Mouse (Mus musculus): Measurements from ENCODE around the gene Arid3c. TPM values are rescaled to one million over a fixed set of nuclear protein-coding genes. Genes with fewer than 3 reads are reported as not detected.
"Not testable (repeated sequence)": the region's sequence is repeated elsewhere in the genome, so short reads cannot be mapped to it uniquely, and the experiment has no call there.

Arid3c gene
- polyA plus RNA-seq, 1 experiment from 2014 or later = 0.15 TPM

DNA sequence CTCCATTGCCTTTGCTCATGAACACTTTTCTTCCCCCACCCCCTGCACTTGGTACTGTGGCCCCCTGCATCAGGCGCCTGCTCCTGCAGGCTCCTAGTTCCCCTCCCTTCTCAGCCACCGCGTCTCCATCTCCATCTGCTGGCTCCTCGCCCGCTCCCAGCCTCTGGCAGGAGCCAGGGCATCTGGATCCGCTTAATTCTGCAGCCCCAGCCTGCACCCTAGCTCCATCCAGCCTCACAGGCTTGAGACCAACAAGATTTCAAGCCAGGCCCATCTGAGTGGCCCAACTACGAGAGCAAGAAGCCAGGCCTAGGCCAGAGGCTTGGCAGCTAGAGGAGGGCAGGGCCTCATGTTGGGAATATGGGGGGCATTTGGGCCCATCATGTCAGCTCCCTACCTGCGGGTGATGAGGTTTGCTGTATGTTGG, 31.8 kb upstream of the Arid3c start:
- not testable (repeated sequence) for H3K27me3 ChIP-seq (replicated peaks; ENCODE audit: control insufficient read depth, insufficient read depth, low read length); H3K9me3 ChIP-seq (ENCODE audit: control insufficient read depth, low read length)
- H3K4me3 ChIP-seq (ENCODE audit: low read depth, low read length) = peak overlapping the region; percentile 52
- peak overlapping the region; percentile 63 for H3K9ac ChIP-seq (ENCODE audit: low read depth, low read length)
- H3K27ac ChIP-seq (replicated peaks; ENCODE audit: low read depth, low read length) = peak overlapping the region; percentile 97
- WGBS = 25% methylated on average over 8 of the region's 8 CpGs
- peaks cover 16% of the 10 kb centered on the region for H3K4me1 ChIP-seq (ENCODE audit: control insufficient read depth, insufficient read depth, low read length)
- H3K4me2 ChIP-seq (ENCODE audit: low read depth, low read length) = peak overlapping the region; percentile 69
- ATAC-seq (ENCODE audit: low read depth) (peak; percentile 75), DNase-seq (ENCODE audit: low spot score) (peak; percentile 93)
- peaks cover 16% of the 10 kb centered on the region for H3K36me3 ChIP-seq (ENCODE audit: control insufficient read depth, insufficient read depth, low read length)

DNA sequence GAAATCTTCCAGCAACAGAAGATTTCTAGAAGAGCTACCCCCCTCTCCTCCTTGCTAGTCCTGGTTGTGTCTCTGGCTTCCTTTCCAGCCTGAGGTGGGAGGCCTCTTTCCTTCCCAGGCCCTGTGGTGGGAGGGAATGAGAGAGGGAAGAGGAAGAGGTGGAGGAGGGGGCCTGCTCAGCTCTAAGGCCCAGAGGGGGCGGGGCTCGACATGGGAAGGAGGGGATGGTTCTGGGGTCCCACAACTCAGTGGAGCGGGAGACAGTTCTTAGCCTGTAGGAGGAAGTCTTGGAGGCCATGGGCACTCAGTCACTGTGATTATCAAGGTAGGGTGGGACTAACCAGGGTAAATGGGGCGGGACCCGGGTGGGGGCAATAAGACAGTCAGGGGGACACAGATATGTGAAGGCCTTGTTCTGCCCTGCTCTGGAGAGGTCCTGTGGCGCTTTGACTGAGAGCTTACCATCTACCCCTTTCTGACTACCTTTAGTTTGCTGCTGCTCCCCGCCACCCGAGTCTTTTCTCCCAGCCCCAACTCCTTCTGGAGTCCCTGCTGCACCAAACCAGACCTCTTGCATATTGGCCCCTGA, 31.3 kb upstream of the Arid3c start:
- Histone ChIP-seq H3K27me3 (replicated peaks; ENCODE audit: control insufficient read depth, insufficient read depth, low read length) (no peaks in the 10 kb centered on the region), H3K9me3 (ENCODE audit: control insufficient read depth, low read length) (no peaks in the 10 kb centered on the region), H3K4me2 (ENCODE audit: low read depth, low read length) (peak overlapping the region; percentile 69), H3K4me3 (ENCODE audit: low read depth, low read length) (peak overlapping the region; percentile 52), H3K4me1 (ENCODE audit: control insufficient read depth, insufficient read depth, low read length) (peaks cover 16% of the 10 kb centered on the region), H3K27ac (replicated peaks; ENCODE audit: low read depth, low read length) (peak overlapping the region; percentile 97), H3K9ac (ENCODE audit: low read depth, low read length) (peak overlapping the region; percentile 63), H3K36me3 (ENCODE audit: control insufficient read depth, insufficient read depth, low read length) (peaks cover 17% of the 10 kb centered on the region)
- WGBS = 22% methylated on average over 6 of the region's 8 CpGs
- ATAC-seq (ENCODE audit: low read depth) (peak; percentile 79), DNase-seq (ENCODE audit: low spot score) (peak; percentile 93)

DNA sequence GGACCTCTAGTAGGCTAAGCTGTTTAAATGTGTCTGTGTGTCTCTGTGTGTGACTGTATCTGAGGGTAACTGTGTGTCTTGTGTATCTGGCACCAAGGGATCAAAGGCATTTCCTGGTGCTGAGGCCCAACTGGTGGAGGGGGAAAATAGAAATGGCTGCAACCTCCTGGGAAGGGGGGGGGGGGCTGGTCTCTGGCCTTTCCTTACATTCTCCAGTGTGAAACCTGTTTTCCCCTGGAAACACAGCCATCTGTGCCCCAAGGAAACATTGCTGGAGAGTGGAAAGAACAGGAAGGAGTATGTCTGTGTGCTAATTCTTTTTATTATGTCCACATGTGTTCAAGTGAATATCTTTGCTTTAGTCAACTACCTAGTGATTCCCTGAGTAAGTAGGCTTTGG, 30.7 kb upstream of the Arid3c start:
- H3K9me3 ChIP-seq (ENCODE audit: control insufficient read depth, low read length) = no peaks in the 10 kb centered on the region
- peaks cover 18% of the 10 kb centered on the region for H3K36me3 ChIP-seq (ENCODE audit: control insufficient read depth, insufficient read depth, low read length)
- H3K4me1 ChIP-seq (ENCODE audit: control insufficient read depth, insufficient read depth, low read length) = peaks cover 16% of the 10 kb centered on the region
- peak overlapping the region; percentile 97 for H3K27ac ChIP-seq (replicated peaks; ENCODE audit: low read depth, low read length)
- H3K27me3 ChIP-seq (replicated peaks; ENCODE audit: control insufficient read depth, insufficient read depth, low read length) = no peaks in the 10 kb centered on the region
- H3K9ac ChIP-seq (ENCODE audit: low read depth, low read length) = peak overlapping the region; percentile 63
- peak overlapping the region; percentile 69 for H3K4me2 ChIP-seq (ENCODE audit: low read depth, low read length)
- ATAC-seq (ENCODE audit: low read depth) (no peak), DNase-seq (ENCODE audit: low spot score) (peak; percentile 26)
- H3K4me3 ChIP-seq (ENCODE audit: low read depth, low read length) = peak overlapping the region; percentile 52

DNA sequence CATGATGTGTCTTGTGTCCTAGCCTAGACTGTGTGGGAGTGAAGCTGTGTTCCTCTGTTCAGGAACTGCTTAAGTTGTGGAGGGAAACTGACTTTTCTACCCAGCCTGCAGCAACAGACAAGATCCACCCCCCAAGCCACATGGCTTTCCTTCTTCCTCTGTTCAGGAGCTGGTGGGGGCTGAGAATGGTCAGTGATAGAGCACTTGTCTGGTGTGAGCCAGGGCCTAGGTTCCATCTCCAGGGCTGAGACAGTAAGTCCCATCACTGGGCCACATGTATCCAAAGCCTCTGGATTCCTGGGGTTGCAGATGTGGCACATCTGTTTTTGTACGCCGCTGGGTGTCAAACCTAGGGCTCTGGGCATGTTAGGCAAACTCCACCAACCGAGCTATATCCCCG, 30.0 kb upstream of the Arid3c start:
- no peaks in the 10 kb centered on the region for H3K9me3 ChIP-seq (ENCODE audit: control insufficient read depth, low read length)
- peak overlapping the region; percentile 63 for H3K9ac ChIP-seq (ENCODE audit: low read depth, low read length)
- peak overlapping the region; percentile 69 for H3K4me2 ChIP-seq (ENCODE audit: low read depth, low read length)
- peaks cover 11% of the 10 kb centered on the region for H3K36me3 ChIP-seq (ENCODE audit: control insufficient read depth, insufficient read depth, low read length)
- peak overlapping the region; percentile 52 for H3K4me3 ChIP-seq (ENCODE audit: low read depth, low read length)
- peak overlapping the region; percentile 97 for H3K27ac ChIP-seq (replicated peaks; ENCODE audit: low read depth, low read length)
- WGBS = 49% methylated on average over 4 of the region's 4 CpGs
- peaks cover 16% of the 10 kb centered on the region for H3K4me1 ChIP-seq (ENCODE audit: control insufficient read depth, insufficient read depth, low read length)
- no peak for DNase-seq (ENCODE audit: low spot score)
- H3K27me3 ChIP-seq (replicated peaks; ENCODE audit: control insufficient read depth, insufficient read depth, low read length) = no peaks in the 10 kb centered on the region
- ATAC-seq (ENCODE audit: low read depth) = no peak

DNA sequence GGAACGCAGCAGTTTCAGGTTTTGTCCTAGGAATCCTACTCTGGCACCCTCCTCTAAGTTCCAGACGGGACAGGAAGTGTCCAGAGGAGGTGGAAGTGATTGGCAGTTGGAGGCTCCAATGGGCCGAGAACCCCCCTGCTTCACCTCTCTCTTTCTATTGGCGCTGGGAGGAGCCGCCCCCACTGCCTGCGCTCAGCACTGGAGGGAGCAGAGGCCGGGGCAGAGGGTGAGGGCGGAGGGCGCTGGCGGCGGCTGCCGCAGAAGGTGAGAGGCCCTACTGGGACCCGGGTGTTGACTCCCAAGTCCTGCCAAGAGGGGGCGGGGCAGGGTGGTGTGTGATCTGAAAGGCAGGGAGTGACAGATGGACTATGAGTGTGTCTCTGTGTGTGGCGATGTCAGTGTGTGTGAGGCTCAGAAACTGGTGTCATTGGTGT, 29.4 kb upstream of the Arid3c start:
- Histone ChIP-seq H3K27me3 (replicated peaks; ENCODE audit: control insufficient read depth, insufficient read depth, low read length) (no peaks in the 10 kb centered on the region), H3K9me3 (ENCODE audit: control insufficient read depth, low read length) (no peaks in the 10 kb centered on the region), H3K4me1 (ENCODE audit: control insufficient read depth, insufficient read depth, low read length) (peaks cover 16% of the 10 kb centered on the region), H3K9ac (ENCODE audit: low read depth, low read length) (peak overlapping the region; percentile 63), H3K36me3 (ENCODE audit: control insufficient read depth, insufficient read depth, low read length) (0 out of 2 replicates have a peak, but pooled peaks cover 6% of the 10 kb centered on the region), H3K4me2 (ENCODE audit: low read depth, low read length) (peak overlapping the region; percentile 69), H3K27ac (replicated peaks; ENCODE audit: low read depth, low read length) (peak overlapping the region; percentile 97), H3K4me3 (ENCODE audit: low read depth, low read length) (peak overlapping the region; percentile 52)
- under 1% methylated on average over 14 of the region's 15 CpGs for WGBS
- ATAC-seq (ENCODE audit: low read depth) (peak; percentile 91), DNase-seq (ENCODE audit: low spot score) (peak; percentile 96)

DNA sequence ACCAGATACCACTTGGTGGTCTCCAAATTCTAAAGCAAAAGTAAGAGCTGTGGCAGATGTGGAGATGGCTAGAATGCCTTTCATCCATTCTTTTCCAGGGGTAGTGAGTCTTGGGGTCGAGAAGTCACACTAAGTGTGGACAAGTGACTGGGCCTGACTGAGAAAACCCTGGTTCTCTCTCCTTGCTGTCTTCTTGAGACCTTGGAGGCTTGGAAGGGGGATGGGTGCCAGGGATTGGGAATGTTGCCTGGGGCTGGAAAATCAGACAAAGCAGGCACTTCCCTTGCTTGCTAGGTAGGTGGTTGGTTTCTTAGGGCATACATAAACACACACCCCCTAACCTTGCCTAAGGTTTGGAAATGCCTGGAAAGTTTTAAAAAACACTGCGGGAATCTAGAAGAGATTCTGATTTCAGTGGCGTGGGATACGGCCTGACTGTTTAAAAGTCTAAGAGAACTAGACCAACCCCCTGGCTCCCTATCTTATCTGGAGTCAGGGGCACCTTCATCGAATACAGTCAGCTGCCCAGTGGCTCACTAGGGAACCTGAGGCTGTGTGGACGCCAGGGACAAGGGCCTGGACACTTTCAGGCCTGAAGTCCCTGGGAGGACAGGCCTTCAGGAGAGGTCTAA, 28.8 kb upstream of the Arid3c start:
- ATAC-seq (ENCODE audit: low read depth) (no peak), DNase-seq (ENCODE audit: low spot score) (no peak)
- Histone ChIP-seq H3K4me3 (ENCODE audit: low read depth, low read length) (peak overlapping the region; percentile 52), H3K27ac (replicated peaks; ENCODE audit: low read depth, low read length) (peak overlapping the region; percentile 97), H3K9ac (ENCODE audit: low read depth, low read length) (peak overlapping the region; percentile 63), H3K27me3 (replicated peaks; ENCODE audit: control insufficient read depth, insufficient read depth, low read length) (no peaks in the 10 kb centered on the region), H3K4me2 (ENCODE audit: low read depth, low read length) (peak overlapping the region; percentile 69), H3K9me3 (ENCODE audit: control insufficient read depth, low read length) (no peaks in the 10 kb centered on the region), H3K36me3 (ENCODE audit: control insufficient read depth, insufficient read depth, low read length) (0 out of 2 replicates have a peak, but pooled peaks cover 6% of the 10 kb centered on the region), H3K4me1 (ENCODE audit: control insufficient read depth, insufficient read depth, low read length) (peaks cover 16% of the 10 kb centered on the region)
- 36% methylated on average over 6 of the region's 6 CpGs for WGBS

DNA sequence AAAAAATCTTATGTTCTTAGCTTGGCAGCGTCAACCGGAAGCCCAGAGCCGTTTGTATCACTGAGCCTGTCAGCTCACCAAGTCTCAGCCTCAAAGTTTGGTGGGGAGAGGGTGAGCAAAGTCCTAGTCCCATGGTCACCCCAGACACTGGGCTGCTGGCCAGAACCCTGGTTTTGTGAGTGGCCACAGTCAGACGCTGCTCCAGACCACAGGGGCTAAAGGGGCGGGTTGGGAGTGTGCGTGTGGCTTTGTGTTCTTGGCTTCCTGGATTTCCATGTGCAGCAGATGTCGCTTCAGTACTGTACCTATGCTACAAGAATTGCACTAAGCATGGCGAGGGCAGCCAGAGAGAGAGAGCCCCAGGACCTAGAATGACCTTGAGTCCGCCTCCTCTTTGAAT, 28.3 kb upstream of the Arid3c start:
- WGBS = 87% methylated on average over 9 of the region's 9 CpGs
- peak; percentile 19 for DNase-seq (ENCODE audit: low spot score)
- Histone ChIP-seq H3K36me3 (ENCODE audit: control insufficient read depth, insufficient read depth, low read length) (0 out of 2 replicates have a peak, but pooled peaks cover 6% of the 10 kb centered on the region), H3K27me3 (replicated peaks; ENCODE audit: control insufficient read depth, insufficient read depth, low read length) (no peaks in the 10 kb centered on the region), H3K27ac (replicated peaks; ENCODE audit: low read depth, low read length) (peak overlapping the region; percentile 97), H3K4me3 (ENCODE audit: low read depth, low read length) (no peak overlapping the region), H3K9me3 (ENCODE audit: control insufficient read depth, low read length) (no peaks in the 10 kb centered on the region), H3K9ac (ENCODE audit: low read depth, low read length) (no peak overlapping the region), H3K4me1 (ENCODE audit: control insufficient read depth, insufficient read depth, low read length) (peaks cover 16% of the 10 kb centered on the region), H3K4me2 (ENCODE audit: low read depth, low read length) (no peak overlapping the region)
- ATAC-seq (ENCODE audit: low read depth) = no peak

DNA sequence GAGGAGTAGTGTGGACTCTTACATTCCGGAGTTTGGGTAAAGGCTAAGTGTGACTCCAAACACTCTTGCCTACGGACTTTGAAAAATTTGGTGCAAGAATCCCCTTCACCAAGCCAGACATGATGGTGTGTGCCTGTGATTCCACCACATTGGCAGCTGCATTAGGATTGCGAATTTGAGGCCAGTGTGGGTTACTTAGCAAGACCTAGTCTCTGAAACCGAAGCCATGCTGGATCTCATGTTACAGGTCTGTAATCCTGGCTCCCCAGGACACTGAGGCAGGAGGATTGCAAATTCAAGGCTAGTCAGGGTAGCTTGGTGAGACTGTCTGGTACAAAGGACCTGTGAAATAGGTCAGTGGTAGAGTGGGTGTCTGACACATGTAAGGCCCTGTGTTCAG, 27.8 kb upstream of the Arid3c start:
- ATAC-seq (ENCODE audit: low read depth) = no peak
- Histone ChIP-seq H3K9me3 (ENCODE audit: control insufficient read depth, low read length) (no peaks in the 10 kb centered on the region), H3K4me2 (ENCODE audit: low read depth, low read length) (no peak overlapping the region), H3K9ac (ENCODE audit: low read depth, low read length) (no peak overlapping the region), H3K27me3 (replicated peaks; ENCODE audit: control insufficient read depth, insufficient read depth, low read length) (no peaks in the 10 kb centered on the region), H3K27ac (replicated peaks; ENCODE audit: low read depth, low read length) (no peak overlapping the region; the same call in 1 of the 2 replicates), H3K4me3 (ENCODE audit: low read depth, low read length) (no peak overlapping the region), H3K4me1 (ENCODE audit: control insufficient read depth, insufficient read depth, low read length) (peaks cover 16% of the 10 kb centered on the region), H3K36me3 (ENCODE audit: control insufficient read depth, insufficient read depth, low read length) (0 out of 2 replicates have a peak, but pooled peaks cover 6% of the 10 kb centered on the region)
- no peak for DNase-seq (ENCODE audit: low spot score)
- 82% methylated on average over 4 of the region's 4 CpGs for WGBS
